Mouse (Mus musculus) heart, adult 9 months (tissue): ENCODE measurements around the gene Bcap31.

Experiments used
- DNase-seq, 2 experiments: peaks; one replicate each; pipeline ENCODE4 v3.0.0; 2022; ENCODE audit warnings: low spot score in 2 of 2

Gene Bcap31

DNA sequence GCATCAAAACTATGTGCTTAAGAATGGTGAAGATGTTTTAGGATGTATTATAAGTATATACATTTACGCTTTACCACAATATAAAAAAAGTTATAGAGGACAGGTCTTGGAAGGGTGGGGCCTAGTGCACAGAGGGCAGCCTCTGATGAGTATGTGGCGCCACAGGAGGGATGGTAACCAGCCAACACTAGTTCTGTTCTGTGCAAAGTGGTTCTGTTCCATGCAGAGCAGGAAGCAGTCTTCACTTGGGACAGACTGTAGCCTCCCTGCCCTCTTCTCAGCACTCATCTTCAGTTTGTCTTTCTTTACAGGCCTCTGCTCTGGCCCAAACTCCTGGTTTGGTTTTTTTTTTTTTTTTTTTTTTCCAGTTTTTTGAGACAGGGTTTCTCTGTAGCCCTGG, 31.8 kb downstream of the Bcap31 start:
- no peak for DNase-seq

DNA sequence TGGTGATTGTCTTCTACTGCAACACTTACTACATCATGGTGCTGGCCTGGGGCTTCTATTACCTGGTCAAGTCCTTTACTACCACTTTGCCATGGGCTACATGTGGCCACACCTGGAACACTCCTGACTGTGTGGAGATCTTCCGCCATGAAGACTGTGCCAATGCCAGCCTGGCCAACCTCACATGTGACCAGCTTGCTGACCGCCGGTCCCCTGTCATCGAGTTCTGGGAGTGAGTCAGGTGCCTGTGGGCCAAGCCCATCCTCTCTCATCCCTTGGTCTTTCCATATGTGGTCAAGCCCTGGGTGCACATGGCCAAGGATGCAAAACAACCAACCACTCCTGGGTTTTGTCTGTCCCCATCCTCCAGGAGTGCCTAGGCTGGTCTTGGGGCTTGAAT, 39.3 kb downstream of the Bcap31 start:
- DNase-seq: no peak

DNA sequence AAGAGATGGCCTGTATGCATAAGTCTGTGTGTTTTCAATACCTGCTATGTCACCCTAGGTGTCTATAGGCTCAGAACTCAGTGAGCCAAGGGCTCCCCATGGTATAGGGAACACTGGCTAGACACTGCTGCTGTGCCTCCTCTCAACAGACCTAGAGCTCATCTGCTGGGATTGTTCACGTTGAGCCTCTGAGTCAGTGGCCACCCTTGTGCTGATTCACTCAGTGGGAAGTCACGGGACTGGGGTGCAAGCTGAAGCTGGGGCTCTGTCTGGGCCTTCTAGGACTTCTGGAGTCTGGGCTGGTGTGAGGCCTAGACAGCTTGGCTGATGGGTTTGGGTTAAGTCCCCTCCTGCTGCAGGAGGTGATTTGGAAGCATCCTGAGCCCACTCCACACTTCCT, 40.7 kb downstream of the Bcap31 start:
- DNase-seq: no peak

DNA sequence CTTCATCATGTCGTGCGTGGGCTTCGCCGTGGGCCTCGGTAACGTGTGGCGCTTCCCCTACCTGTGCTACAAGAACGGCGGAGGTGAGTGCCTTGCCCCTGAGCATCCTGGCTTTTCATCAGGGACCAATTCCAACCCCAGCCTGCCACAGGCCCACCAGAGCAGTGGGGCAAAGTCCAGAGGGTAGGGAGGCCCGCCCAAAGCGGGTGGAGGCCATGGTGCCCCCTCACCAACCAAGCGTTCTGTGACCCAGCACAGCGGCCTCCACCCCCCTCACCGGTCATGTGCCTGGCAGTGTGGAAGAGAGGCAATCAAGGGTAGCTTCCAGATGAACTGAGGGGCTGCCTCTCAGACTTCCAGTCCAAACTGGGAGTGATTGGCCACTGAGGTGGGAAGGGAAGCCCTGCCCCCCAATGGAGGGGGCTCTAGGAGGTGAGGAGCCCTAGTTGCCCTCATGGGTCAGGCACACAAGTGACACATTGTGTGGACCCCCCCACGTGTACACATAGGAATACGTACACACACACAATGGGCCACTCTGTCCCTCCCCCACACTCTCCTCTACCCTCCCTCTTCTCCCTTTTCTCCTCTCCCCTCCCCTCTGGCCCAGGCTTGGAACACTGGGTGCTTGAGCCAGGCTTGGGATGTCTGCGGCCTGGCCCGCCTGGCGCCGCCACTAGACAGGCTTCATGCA, 41.9 kb downstream of the Bcap31 start:
- DNase-seq: peak; percentile 21 to 52

DNA sequence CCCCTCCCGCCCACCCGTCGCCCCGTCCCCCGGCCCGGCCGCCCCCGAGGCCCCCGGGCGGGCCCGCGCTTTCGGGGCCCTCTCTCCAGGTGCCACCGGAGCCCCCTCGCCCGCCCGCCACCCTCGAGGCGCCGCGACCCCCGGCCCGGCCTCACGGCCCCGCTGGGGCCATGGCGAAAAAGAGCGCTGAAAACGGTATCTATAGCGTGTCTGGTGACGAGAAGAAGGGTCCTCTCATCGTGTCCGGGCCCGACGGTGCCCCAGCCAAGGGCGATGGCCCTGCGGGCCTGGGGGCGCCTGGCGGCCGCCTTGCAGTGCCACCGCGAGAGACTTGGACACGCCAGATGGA, 42.4 kb downstream of the Bcap31 start:
- peak in 1 of 2 experiments; percentile 10 for DNase-seq

DNA sequence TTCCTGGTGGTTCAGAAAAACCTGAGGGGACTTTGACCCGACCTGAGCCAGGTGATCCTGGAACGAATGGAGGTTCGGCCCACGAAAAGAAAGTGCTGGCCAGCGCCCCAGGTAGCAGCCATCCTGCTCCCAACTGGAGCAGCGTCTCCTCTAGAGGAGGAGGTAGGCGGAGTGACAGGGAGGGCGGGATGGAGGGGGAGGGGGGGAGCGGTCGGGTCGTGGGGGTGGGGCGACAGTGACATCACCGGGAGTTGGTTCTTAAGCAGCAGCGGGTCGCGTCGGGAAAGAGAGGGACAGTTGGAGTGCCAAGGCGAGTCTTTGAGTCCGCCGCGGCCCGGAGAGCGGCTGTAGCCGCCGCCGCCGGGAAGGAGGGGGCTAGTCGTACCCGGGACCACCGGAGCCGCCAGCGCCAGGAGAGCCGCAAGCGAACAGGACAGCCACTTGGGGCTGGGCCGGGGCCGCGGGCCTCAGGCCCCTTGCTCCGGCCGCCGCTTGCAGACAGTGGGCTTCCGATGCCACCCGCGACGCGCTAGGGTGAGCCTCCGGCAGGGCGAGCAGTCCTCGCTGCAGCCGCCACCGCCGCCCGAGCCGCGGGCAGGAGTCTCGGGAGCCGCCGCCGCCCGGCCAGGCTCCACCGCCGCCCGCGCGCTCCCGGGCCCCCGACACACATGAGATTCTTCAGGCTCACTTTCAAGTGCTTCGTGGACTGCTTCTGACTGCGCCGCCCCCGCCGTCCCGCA, 42.9 kb downstream of the Bcap31 start, which contains the start of gene Slc6a8:
TSS of gene Slc6a8 (plus strand) at position 272 of the 740 bp plus-strand sequence.
- peak; percentile 55 to 71 for DNase-seq

DNA sequence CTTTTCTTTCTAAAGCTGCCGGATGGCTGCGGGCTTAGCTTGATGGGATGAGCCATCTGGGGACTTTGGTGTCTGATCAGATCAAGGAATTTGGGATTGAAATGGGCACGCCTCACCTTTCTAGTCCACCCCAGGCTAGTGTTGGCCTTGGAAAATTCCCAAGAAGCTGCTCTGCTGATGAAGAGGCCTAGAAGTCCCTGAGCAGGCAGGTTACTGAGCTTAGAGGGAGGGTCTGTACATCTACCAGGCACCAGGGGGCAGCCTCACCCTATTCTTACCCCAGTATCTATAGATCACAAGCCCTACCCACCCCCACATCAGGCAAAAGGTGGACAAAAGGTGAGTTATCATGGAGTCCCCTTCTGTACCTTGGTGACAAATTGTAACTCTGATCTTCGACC, 43.9 kb downstream of the Bcap31 start:
- peak; percentile 19 to 31 for DNase-seq

DNA sequence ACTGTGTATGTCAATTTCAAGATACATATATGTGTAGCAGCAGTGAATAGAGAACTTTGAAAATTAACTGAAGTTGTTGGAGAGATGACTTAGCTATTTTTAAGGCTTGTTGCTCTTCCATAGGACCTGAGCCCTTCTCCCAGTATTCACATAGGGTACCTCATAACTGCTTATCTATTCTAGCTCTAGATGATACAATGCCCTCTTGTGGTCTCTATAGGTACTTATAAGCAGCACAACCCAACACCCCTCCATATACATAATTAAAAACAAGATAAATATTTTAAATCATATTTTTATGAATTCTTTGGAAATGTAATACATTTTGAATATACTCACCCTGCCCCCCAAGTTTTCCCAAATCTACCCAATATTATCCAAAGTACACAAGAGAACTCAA, 52.8 kb downstream of the Bcap31 start:
- no peak for DNase-seq

DNA sequence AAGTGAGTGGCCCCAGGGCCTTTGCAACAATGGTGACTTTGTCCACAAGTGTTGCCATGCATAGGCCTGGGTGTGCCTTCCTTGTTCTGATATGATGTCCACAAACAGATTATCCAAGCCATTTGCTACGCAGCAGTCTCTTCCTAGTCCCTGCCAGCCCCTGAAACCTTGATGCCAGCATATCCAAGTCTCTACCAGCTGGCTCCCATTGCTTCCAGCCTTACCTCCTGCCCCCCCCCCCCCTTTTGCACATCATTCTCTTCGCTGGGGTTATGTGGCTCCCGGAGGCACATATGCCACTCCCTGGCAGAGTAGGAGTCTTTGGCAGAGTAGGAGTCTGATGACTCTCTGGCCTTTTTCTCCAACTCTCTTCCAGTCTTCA, 55.7 kb downstream of the Bcap31 start:
- DNase-seq: no peak

DNA sequence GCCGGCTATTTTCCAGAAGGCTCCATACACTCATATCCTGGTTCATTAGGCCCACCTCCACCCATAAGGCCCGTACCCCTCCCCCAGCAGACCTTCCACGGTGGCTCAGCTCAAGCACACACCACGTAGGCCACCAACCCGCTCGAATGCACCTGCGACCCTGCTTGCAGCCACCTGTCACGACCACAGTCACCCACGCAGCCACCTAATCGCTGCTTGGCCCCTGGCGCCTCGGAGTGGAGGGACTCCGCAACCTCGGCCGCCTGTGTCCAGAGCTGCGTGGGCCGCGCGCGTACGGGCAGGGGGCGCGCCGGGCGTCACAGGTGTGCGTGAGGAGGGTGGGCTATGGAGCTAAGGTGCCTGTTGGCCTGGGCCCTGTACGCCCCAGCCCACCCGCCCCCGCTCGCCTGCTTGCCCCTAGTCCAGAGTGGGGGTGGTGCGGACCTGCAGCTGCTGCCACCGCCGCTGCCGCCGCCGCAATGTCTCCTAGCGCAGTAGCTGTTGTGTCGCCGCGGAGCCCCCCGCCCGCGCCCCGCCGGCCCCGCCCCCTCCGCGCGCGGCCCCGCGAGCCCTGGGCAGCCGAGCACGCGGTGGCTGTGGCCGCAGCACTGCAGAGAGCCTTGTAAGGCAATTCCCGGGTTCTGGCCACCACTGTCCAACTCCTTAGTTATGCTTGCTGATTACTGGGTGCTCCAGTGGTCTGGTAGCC, 56.2 kb downstream of the Bcap31 start, which contains the start of gene Pnck:
TSS of gene Pnck (minus strand) at position 543 of the 709 bp plus-strand sequence.
- DNase-seq: no peak

DNA sequence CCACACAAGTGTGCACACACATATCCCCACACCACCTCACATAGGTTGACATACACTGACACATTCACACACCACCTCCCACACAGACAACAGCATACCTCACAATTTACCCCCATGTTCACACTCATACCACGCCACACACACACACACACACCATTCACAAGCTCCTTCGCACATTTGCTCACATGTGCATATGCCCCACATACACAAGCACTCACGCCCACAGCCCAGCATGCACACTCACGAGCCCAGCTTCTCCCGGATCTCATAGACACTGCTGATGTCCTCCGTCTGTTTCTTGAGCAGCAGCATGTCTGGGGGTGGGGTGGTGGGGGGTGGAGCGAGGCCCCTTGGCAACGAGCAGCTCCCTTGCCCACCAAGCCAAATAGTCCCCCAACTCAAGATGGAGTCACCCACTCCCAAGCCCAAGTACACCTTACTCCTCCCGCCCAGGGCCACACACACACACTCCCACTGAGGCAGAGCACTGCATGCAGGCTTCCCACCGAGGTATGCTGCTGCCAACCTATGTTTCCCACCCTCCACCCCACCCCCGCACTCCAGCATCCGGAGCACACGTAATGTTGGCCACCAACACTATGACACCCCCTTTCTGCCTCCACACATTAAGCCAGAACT, 56.9 kb downstream of the Bcap31 start:
- no peak for DNase-seq

DNA sequence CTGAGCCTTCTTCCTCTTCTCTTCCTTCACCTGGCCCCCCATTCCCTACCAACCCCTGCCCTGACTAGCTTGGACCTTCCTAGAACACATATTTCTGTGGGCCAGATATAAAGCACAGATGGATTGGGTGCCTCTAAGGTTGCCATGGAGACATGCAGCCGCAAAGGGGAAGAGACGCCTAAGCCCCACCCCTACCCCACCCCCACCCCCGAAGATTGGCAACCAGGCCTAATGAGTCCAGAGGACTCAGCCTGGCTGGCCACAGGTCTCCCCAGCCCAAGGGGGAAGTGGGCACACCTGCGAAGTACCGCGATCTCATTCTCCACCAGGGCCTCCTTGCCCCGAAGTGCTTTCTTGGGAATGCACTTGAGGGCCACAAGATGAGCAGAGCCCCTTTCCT, 57.6 kb downstream of the Bcap31 start:
- no peak for DNase-seq

DNA sequence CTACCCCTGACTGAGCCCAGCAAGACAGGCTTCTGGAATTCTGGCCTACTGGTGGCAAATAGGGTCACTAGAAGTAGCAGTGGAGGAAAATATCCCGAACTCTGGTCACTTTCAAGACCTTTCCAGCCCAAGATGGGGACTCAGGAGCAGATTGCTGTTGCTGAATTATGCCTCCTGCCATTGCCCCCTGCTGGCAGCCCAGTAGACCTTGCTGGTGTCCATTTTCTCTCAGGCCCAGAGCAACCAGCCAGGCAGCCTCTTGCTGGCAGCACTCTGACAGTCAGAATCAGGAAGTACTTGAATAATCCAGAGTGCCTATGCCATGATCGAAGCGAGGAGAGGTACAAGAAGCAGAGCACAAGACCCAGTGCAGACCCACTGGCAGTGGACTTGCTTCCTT, 60.4 kb downstream of the Bcap31 start:
- DNase-seq: no peak

DNA sequence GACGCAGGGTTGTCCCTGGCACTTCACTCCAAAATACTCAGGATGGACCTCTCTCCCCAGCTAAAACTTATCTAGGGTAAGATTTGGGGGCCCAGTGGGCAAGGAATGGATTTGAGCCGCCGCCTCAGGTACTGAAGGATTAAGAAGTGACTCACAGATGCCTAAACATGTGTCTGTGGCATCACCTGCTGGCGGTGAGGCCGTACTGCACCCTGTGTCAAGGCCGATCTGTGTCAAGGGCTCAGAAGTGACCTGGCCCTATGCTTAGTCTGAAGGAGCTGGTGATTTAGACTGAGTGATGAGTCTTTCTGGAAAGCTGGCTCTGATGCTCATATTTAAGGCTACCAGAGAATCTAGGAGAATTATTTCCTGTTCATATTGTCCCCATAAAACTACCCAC, 61.8 kb downstream of the Bcap31 start:
- DNase-seq: peak in 1 of 2 experiments; percentile 35

DNA sequence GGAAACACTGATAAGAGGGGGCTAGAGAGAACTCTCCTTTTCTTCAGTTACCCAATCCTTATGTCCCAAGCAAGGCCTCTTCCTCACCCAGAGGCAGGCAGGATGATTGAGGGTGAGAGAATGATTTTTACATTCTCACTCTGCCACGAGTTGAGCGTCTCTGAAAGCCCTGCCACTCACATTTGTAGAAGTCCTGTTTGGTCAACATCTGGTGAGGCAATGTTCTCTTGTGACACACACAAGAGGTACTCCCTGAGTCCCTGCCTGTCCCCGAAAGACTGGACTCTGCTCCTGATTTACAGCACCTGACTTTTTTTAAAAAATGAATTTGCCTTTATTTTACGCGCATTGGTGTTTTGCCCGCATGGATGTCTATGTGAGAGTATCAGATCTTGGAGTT, 62.6 kb downstream of the Bcap31 start:
- DNase-seq: no peak

DNA sequence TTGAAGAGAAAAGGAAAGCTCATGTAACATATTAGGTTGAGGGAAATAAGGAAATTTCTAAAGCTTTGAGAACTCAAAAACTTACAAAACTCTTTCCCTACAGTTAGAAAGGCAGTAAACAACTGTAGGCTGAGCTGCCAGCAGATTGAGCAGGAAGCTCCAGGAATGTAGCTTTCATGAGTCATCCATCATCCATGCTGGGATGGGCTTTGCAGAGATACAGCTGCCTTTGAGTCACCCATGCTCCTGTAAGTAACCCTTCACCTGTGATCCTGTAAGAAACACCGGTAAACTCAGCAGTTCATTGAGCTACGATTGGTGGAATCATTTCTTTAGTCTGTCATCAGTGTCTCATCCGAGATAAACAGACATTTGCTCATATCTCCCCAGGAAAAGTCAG, 65.1 kb downstream of the Bcap31 start:
- no peak for DNase-seq

DNA sequence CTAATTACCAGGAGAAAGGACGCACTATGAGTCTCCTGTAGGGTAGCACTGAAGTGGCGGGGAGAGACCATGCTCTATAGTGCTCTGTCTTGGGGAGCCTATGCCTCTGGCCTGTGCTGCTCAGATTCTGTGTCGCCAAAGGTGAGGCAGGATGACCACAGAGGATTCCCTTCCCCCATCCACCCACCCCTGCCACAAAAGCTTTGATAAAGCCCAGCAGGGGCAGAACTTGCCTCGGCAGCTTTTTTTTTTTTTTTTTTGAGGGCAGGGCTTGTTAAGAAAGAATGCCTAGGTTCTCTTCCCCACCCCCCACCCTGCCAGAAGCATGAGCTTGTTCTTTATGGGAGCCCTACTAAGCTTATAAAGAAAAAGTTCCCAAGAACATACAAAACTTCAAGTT, 70.9 kb downstream of the Bcap31 start:
- no peak for DNase-seq

DNA sequence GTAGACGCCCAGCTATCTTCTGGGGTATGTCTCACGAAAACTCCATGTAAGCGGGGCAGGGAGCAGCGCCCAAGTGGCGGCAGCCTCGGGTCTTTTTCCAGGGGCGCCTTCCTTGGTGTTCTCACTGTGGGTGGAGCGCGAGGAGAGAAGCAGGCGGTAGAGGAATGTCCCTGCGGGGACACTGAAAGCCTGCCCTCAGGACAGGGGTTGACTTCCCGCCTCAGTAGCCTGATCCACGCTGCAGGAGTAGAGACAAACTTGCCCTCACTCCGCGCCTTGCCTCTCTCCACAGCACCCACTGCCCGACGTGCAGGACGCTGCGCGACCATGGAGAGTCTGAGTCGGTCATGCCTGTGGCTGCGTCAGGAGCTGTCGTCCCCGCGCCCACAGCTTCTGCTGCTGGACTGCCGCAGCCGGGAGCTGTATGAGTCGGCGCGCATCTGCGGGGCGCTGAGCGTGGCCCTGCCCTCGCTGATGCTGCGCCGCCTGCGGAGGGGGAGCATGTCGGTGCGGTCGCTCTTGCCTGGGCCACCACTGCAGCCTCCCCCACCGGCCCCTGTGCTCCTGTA, 76.0 kb downstream of the Bcap31 start:
- no peak for DNase-seq

DNA sequence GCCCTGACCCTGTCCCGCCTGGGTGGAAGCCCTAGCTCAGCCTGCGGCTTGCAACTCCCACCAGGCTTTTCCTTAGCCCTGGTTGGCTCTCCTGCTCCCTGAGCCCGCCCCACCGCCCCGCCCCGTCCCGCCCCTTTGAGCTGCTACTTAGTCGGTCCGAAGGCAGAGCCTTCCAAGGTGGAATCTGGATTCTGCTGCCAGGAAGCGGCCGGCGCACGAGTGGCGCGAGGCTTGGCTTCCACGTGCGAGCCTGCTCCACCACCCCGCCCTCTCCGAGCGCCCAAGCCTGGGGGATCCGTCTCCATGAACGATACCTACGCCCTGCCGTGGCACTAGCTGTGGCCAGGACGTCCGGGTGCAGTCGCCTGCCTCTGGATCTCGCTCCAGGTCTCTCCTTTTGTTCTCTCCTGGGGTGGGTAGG, 76.7 kb downstream of the Bcap31 start, which contains the start of gene Dusp9:
TSS of gene Dusp9 (plus strand) at position 165 of the 421 bp plus-strand sequence.
- DNase-seq: peak; percentile 14 to 17

DNA sequence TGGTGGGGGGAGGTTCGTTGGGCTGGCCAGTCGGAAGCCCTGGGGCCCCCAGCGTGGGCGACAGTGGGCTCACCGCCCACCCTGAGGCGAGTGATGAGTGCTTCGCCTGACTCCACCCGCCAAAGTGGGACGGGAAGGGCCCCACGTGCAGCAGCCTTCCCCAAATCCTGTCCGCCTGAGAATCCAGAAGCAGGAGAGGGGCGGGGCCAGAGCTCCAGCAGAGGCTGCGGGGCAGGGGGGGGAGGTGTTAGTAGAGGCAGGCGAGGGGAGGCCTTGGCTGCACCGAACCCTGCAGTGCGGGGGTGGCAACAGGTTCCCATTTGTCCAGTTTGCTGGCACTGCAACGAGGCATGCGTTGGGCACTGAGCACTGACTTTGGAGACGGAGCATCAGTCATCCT, 78.6 kb downstream of the Bcap31 start:
- DNase-seq: no peak
